Mouse (Mus musculus): Measurements from ENCODE around the gene Taldo1. TPM values are rescaled to one million over a fixed set of nuclear protein-coding genes. Genes with fewer than 3 reads are reported as not detected.

Taldo1 gene
- total and polyA plus RNA-seq, 2 experiments from 2014 or later, result 166 to 255 TPM

DNA sequence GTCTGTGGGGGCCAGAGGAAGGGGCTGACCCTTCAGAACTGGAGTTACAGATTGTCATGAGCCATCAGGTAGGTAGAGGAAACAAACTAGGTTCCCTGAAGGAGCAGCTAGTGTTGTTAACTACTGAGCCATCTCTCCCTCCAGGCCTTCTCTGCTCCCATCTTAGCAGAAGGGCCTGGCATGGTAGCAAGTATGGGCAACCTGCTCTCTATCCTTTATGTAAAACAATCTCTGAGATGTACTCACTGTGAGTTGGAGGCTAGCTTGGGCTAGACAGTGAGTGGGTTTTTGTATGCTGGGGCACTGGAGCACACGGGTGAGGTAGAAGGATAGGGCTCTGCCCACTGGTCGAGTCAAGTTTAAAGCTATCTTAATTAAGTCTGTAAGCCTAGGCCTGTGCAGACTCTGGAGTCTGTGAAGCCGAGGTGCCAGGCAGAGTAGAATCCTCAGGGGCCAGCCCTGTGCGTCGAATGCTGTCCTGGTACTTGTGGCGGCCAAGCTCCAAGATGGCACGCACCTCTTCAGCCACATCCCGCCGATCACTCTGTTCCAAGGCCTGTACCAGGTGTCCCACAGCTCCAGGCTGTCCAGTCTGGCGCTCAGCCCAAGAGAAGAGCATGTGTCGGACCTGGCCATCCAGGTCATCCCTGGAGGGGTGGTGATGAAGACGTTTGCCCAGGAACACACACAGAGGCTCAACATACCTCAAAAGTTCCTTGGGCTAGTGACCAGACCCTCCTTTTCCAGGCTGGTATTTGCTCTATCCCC is 46.4 kb downstream of the Taldo1 start:
- peak overlapping the region; percentile 79; the same call in 1 of the 2 replicates for H3K9ac ChIP-seq (replicated peaks; ENCODE audit: low read length, poor library complexity, severe bottlenecking)
- no peak for DNase-seq (ENCODE audit: low spot score)
- WGBS, result 92% methylated on average over 12 of the region's 12 CpGs
- H3K36me3 ChIP-seq (ENCODE audit: insufficient read depth, low read length), result no peaks in the 10 kb centered on the region
- H3K4me3 ChIP-seq (ENCODE audit: low read depth, low read length), result peak overlapping the region; percentile 66; the same call in 1 of the 2 replicates
- no peak for ATAC-seq (ENCODE audit: low FRiP score)
- no peaks in the 10 kb centered on the region for H3K9me3 ChIP-seq (ENCODE audit: low read length)
- peak overlapping the region; percentile 80 for H3K27ac ChIP-seq (ENCODE audit: low read depth, low read length)
- TF ChIP-seq CTCF (IDR thresholded peaks at IDR 0.05), result no peak
- H3K4me2 ChIP-seq (ENCODE audit: low read depth, low read length, poor library complexity, severe bottlenecking), result peak overlapping the region; percentile 92
- no peaks in the 10 kb centered on the region for H3K27me3 ChIP-seq (ENCODE audit: insufficient read depth, low read length)
- peaks cover 20% of the 10 kb centered on the region for H3K4me1 ChIP-seq (ENCODE audit: insufficient read depth, low read length)

DNA sequence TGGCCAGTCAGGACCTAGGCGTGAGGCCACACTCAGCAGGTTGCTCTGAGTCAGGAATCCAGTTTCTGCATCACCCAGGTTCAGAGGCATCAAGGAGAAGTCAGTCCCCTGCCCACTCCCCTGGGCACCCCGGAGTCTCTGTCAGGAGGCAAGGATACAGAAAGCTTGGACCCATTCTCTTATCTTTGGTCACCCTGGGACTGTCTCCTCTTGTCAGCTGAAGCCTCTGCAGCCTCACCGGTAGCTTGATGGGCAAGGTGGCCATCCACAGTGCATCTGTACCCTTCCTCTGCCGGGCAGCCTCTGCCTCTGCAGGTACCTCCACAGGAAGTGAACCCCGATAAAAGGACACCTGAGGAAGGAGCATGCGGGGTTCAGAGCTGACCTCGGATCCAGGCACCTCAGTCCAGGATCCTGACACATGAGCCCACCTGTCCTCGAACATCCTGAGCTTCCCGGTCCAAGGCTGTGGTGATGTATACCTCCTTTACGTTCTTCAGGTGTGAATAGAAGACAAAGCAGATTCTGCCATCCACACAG is 47.2 kb downstream of the Taldo1 start:
- ATAC-seq (ENCODE audit: low FRiP score) (no peak), DNase-seq (ENCODE audit: low spot score) (no peak)
- WGBS, result 95% methylated on average over 10 of the region's 10 CpGs
- Histone ChIP-seq H3K9ac (replicated peaks; ENCODE audit: low read length, poor library complexity, severe bottlenecking) (no peak overlapping the region), H3K9me3 (ENCODE audit: low read length) (no peaks in the 10 kb centered on the region), H3K36me3 (ENCODE audit: insufficient read depth, low read length) (no peaks in the 10 kb centered on the region), H3K27ac (ENCODE audit: low read depth, low read length) (no peak overlapping the region), H3K4me1 (ENCODE audit: insufficient read depth, low read length) (peaks cover 14% of the 10 kb centered on the region), H3K27me3 (ENCODE audit: insufficient read depth, low read length) (no peaks in the 10 kb centered on the region), H3K4me3 (ENCODE audit: low read depth, low read length) (no peak overlapping the region), H3K4me2 (ENCODE audit: low read depth, low read length, poor library complexity, severe bottlenecking) (no peak overlapping the region)
- TF ChIP-seq CTCF (IDR thresholded peaks at IDR 0.05), result no peak

DNA sequence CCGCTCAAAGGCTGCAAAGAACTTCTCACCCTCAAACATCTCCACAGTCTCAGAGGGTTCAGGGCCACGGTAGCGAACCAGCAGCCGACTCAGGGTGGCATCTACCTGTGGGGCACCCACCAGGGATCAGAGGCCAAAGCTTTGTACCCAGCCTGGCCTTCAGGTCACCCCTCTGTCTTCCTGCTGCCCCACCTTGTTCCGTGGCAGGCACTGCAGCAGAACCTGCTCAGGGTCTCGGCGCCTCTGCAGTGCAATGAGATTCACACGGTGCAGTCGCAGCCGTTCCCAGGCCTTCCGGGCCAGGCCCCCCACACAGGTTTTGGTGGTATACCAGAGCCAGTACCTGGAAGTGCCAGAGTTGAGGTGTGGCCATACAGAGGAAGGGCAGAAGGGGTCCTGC is 47.8 kb downstream of the Taldo1 start:
- no peak overlapping the region for H3K9ac ChIP-seq (replicated peaks; ENCODE audit: low read length, poor library complexity, severe bottlenecking)
- 93% methylated on average over 11 of the region's 11 CpGs for WGBS
- no peaks in the 10 kb centered on the region for H3K36me3 ChIP-seq (ENCODE audit: insufficient read depth, low read length)
- H3K27ac ChIP-seq (ENCODE audit: low read depth, low read length), result no peak overlapping the region
- no peak for ATAC-seq (ENCODE audit: low FRiP score)
- no peaks in the 10 kb centered on the region for H3K27me3 ChIP-seq (ENCODE audit: insufficient read depth, low read length)
- peaks cover 11% of the 10 kb centered on the region for H3K4me1 ChIP-seq (ENCODE audit: insufficient read depth, low read length)
- no peak for DNase-seq (ENCODE audit: low spot score)
- no peaks in the 10 kb centered on the region for H3K9me3 ChIP-seq (ENCODE audit: low read length)
- no peak for TF ChIP-seq CTCF (IDR thresholded peaks at IDR 0.05)
- no peak overlapping the region for H3K4me2 ChIP-seq (ENCODE audit: low read depth, low read length, poor library complexity, severe bottlenecking)
- no peak overlapping the region for H3K4me3 ChIP-seq (ENCODE audit: low read depth, low read length)

DNA sequence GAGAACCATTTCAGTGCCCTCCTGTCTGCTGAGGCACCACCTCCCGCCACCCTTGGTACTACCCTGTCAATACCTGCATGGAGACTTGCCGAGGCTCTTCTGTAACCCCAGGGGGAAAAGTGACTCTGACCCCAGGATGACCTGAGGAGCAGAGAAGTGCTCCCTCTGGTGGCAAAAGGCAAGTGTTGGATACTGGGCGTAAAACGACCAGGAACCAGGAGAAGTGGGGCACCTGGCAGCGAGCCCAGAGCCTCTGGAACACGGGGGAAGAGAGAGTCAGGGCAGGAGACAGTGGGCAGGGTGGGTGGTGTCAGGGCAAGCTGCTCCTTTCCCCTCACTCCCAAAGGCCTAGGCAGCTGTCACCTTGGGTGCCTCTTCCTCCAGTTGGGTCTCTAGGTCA is 48.6 kb downstream of the Taldo1 start:
- Histone ChIP-seq H3K4me1 (ENCODE audit: insufficient read depth, low read length) (peaks cover 9% of the 10 kb centered on the region; the same call in 1 of the 2 replicates), H3K27ac (ENCODE audit: low read depth, low read length) (no peak overlapping the region), H3K4me2 (ENCODE audit: low read depth, low read length, poor library complexity, severe bottlenecking) (no peak overlapping the region), H3K27me3 (ENCODE audit: insufficient read depth, low read length) (no peaks in the 10 kb centered on the region), H3K4me3 (ENCODE audit: low read depth, low read length) (no peak overlapping the region), H3K9ac (replicated peaks; ENCODE audit: low read length, poor library complexity, severe bottlenecking) (no peak overlapping the region), H3K36me3 (ENCODE audit: insufficient read depth, low read length) (no peaks in the 10 kb centered on the region), H3K9me3 (ENCODE audit: low read length) (no peaks in the 10 kb centered on the region)
- TF ChIP-seq CTCF (IDR thresholded peaks at IDR 0.05), result peak; percentile 71
- WGBS, result 36% methylated on average over 6 of the region's 6 CpGs
- DNase-seq (ENCODE audit: low spot score) (peak; percentile 68), ATAC-seq (ENCODE audit: low FRiP score) (no peak)

DNA sequence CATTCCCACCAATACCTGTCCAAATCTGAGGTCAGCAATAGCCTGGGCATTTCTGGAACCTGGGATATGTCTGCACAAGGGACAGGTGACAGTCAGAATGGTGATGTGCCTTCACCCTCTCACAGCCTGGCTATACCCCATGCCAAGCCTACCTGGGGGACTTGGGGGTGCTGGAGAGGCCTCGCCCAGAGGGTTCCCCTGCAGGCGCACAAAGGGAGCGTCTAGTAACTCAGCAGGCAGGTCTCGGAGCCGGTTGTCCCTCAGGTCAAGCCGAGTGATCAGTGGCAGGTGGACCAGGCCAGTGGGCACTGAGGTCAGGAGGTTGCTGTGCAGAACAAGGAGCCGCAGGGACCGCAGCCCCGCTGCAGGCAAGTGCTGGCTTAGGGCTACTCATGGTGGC is 49.5 kb downstream of the Taldo1 start:
- Histone ChIP-seq H3K36me3 (ENCODE audit: insufficient read depth, low read length) (no peaks in the 10 kb centered on the region), H3K4me1 (ENCODE audit: insufficient read depth, low read length) (peaks cover 4% of the 10 kb centered on the region; the same call in 1 of the 2 replicates), H3K4me3 (ENCODE audit: low read depth, low read length) (no peak overlapping the region), H3K4me2 (ENCODE audit: low read depth, low read length, poor library complexity, severe bottlenecking) (no peak overlapping the region), H3K27ac (ENCODE audit: low read depth, low read length) (no peak overlapping the region), H3K9me3 (ENCODE audit: low read length) (no peaks in the 10 kb centered on the region), H3K9ac (replicated peaks; ENCODE audit: low read length, poor library complexity, severe bottlenecking) (no peak overlapping the region), H3K27me3 (ENCODE audit: insufficient read depth, low read length) (no peaks in the 10 kb centered on the region)
- 94% methylated on average over 9 of the region's 9 CpGs for WGBS
- ATAC-seq (ENCODE audit: low FRiP score) (no peak), DNase-seq (ENCODE audit: low spot score) (no peak)
- TF ChIP-seq CTCF (IDR thresholded peaks at IDR 0.05), result no peak

DNA sequence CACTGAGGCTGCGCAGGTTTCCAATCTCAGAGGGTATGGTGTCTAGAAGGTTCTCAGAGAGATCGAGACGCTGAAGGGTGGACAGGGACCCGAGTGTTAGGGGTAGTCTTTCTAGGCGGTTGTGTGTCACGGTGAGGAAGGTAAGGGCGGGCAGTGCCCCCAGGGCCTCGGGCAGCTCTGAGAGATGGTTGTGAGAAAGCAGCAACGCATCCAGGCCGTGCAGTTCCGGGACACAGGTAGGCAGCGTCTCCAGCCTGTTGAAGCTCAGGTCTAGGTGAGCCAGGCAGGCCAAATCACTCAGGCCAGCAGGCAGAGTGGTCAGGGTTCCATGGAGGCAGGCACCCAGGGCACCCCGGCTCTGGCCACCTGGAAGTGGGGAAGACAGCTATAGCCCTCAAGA is 50.2 kb downstream of the Taldo1 start:
- H3K4me3 ChIP-seq (ENCODE audit: low read depth, low read length), result no peak overlapping the region
- no peak overlapping the region for H3K4me2 ChIP-seq (ENCODE audit: low read depth, low read length, poor library complexity, severe bottlenecking)
- no peak for TF ChIP-seq CTCF (IDR thresholded peaks at IDR 0.05)
- no peak for ATAC-seq (ENCODE audit: low FRiP score)
- H3K27me3 ChIP-seq (ENCODE audit: insufficient read depth, low read length), result no peaks in the 10 kb centered on the region
- no peaks in the 10 kb centered on the region for H3K9me3 ChIP-seq (ENCODE audit: low read length)
- peaks cover 4% of the 10 kb centered on the region; the same call in 1 of the 2 replicates for H3K4me1 ChIP-seq (ENCODE audit: insufficient read depth, low read length)
- no peak overlapping the region for H3K9ac ChIP-seq (replicated peaks; ENCODE audit: low read length, poor library complexity, severe bottlenecking)
- no peaks in the 10 kb centered on the region for H3K36me3 ChIP-seq (ENCODE audit: insufficient read depth, low read length)
- WGBS, result 93% methylated on average over 13 of the region's 13 CpGs
- H3K27ac ChIP-seq (ENCODE audit: low read depth, low read length), result no peak overlapping the region
- DNase-seq (ENCODE audit: low spot score), result no peak
